Mouse (Mus musculus) forebrain, embryonic 11.5 days (tissue): Measurements from ENCODE around the gene Slc5a2. TPM values are rescaled to one million over a fixed set of nuclear protein-coding genes. Genes with fewer than 3 reads are reported as not detected.

Source experiments
- ATAC-seq: fragments of 200-750 bp; cut with Nextera tagmentation; replicated peaks from 2 replicates; pipeline ENCODE4 v1.8.0; 2017; ENCODE audit warnings: moderate TSS enrichment; ENCODE audit not compliant: low FRiP score
- DNase-seq: peaks from one replicate; pipeline ENCODE4 v3.0.0-alpha.2; 2017; ENCODE audit warnings: low spot score
- H3K27ac ChIP-seq: fragments of 300-500 bp; sonication (generic); 2 replicates; pipeline ENCODE4 v1.5.1; 2014; ENCODE audit warnings: low read depth, low read length
- H3K27me3 ChIP-seq: fragments of 300-500 bp; sonication (generic); 2 replicates; pipeline ENCODE4 v1.6.1; 2014; ENCODE audit warnings: mild to moderate bottlenecking, low read length, mixed read lengths; ENCODE audit not compliant: control insufficient read depth, insufficient read depth
- H3K36me3 ChIP-seq: fragments of 300-500 bp; sonication (generic); 2 replicates; pipeline ENCODE4 v1.6.1; 2014; ENCODE audit warnings: mild to moderate bottlenecking, low read length, moderate library complexity, mixed read lengths; ENCODE audit not compliant: control insufficient read depth, insufficient read depth
- H3K4me1 ChIP-seq: fragments of 300-500 bp; sonication (generic); replicated peaks from 2 replicates; pipeline ENCODE4 v1.6.1; 2014; ENCODE audit warnings: low read length, mixed read lengths; ENCODE audit not compliant: control insufficient read depth, insufficient read depth
- H3K4me2 ChIP-seq: fragments of 300-500 bp; sonication (generic); 2 replicates; pipeline ENCODE4 v1.6.1; 2014; ENCODE audit warnings: low read depth, mild to moderate bottlenecking, low read length, moderate library complexity, mixed read lengths; ENCODE audit not compliant: severe bottlenecking
- H3K4me3 ChIP-seq: fragments of 300-500 bp; sonication (generic); 2 replicates; pipeline ENCODE4 v1.5.1; 2014; ENCODE audit warnings: low read depth, low read length
- H3K9ac ChIP-seq: fragments of 300-500 bp; sonication (generic); 2 replicates; pipeline ENCODE4 v1.6.1; 2014; ENCODE audit warnings: low read length
- H3K9me3 ChIP-seq: fragments of 300-500 bp; sonication (generic); 2 replicates; pipeline ENCODE4 v1.6.1; 2016; ENCODE audit warnings: low read length, mixed read lengths; ENCODE audit not compliant: control insufficient read depth
- WGBS: fragments of 180-500 bp; shearing (Covaris S2); extraction: QIAGEN DNeasy Blood & Tissue Kit; methylation state at CpG from one replicate; pipeline ENCODE4 v1.1.7; 2014; 5-methylcytosine and 5-hydroxymethylcytosine counted together
- polyA plus RNA-seq: library from polyadenylated mRNA; unstranded; fragments of >200 nt; fragmentation: Nextera tagmentation; extraction: Ambion mirVana; gene quantifications from 2 replicates; pipeline ENCODE4 v1.2.1, GENCODE M21; 2014

Slc5a2 gene
- polyA plus RNA-seq, 1 experiment from 2014 or later: 0.35 TPM

DNA sequence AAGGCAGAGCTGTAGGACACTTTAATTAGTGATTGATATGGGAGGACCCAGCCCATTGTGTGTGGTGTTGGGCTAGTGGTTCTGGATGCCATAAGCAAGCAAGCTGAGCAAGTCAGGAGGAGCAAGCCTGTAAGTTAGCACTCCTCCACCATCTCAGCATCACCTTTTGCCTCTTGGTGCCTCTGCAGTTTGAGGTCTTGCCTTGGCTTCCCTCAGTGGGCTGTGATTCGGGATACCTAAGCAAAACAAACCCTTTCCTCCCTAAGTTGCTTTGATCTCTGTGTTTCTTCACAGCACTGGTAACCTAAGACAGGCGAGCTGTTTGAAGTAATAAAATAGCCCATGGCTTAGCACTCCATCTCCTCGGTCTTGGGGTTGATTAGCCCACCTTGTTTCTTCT lies 45.8 kb downstream of the Slc5a2 start:
- no peak for ATAC-seq
- Histone ChIP-seq H3K9me3 (no peaks in the 10 kb centered on the region), H3K36me3 (no peaks in the 10 kb centered on the region), H3K4me1 (no peaks in the 10 kb centered on the region), H3K9ac (no peak overlapping the region), H3K4me3 (no peak overlapping the region), H3K27me3 (no peaks in the 10 kb centered on the region), H3K4me2 (no peak overlapping the region), H3K27ac (no peak overlapping the region)
- WGBS: 74% methylated on average over 3 of the region's 3 CpGs
- DNase-seq: no peak

GRCm38 (mm10) chr7:128311811-128312210 lies 46.4 kb downstream of the Slc5a2 start:
- no peaks in the 10 kb centered on the region for H3K9me3 ChIP-seq
- H3K4me3 ChIP-seq: no peak overlapping the region
- DNase-seq (no peak), ATAC-seq (no peak)
- 82% methylated on average over 8 of the region's 8 CpGs for WGBS
- no peaks in the 10 kb centered on the region for H3K27me3 ChIP-seq
- H3K4me1 ChIP-seq: no peaks in the 10 kb centered on the region
- H3K4me2 ChIP-seq: no peak overlapping the region
- no peak overlapping the region for H3K27ac ChIP-seq
- H3K9ac ChIP-seq: no peak overlapping the region
- no peaks in the 10 kb centered on the region for H3K36me3 ChIP-seq

- no peak overlapping the region for H3K4me2 ChIP-seq
- H3K36me3 ChIP-seq: no peaks in the 10 kb centered on the region
- H3K9ac ChIP-seq: no peak overlapping the region
- no peaks in the 10 kb centered on the region for H3K9me3 ChIP-seq
- no peak for DNase-seq
- H3K4me1 ChIP-seq: no peaks in the 10 kb centered on the region
- no peak overlapping the region for H3K27ac ChIP-seq
- H3K27me3 ChIP-seq: no peaks in the 10 kb centered on the region
- WGBS: 74% methylated on average over 13 of the region's 13 CpGs
- no peak overlapping the region for H3K4me3 ChIP-seq
- no peak for ATAC-seq
Measured at GRCm38 (mm10) chr7:128312375-128313059, 47.1 kb downstream of the Slc5a2 start.

GRCm38 (mm10) chr7:128313601-128314000 lies 48.1 kb downstream of the Slc5a2 start:
- no peak for ATAC-seq

DNA sequence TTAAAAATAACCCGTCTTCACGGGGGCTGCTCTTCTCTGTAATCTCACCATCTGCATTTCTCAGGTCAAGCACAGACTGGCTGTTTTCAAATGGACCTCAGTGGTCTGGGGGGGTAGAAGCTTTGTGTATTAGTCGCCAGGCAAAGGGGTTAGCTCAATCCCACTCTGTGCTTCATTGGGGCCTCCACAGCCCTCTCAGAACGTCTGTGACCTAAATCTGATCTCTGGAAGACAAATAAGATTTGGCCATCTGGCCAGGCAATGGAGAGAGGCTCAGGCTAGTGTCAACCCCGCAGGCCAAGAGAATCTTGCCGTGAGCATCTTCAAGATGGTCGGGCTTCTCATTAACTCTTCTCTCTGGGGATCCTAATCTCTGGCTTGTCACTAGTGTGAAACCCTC lies 49.0 kb downstream of the Slc5a2 start:
- Histone ChIP-seq H3K9ac (no peak overlapping the region), H3K4me2 (no peak overlapping the region), H3K27me3 (no peaks in the 10 kb centered on the region), H3K4me1 (no peaks in the 10 kb centered on the region), H3K27ac (no peak overlapping the region), H3K36me3 (no peaks in the 10 kb centered on the region), H3K9me3 (no peaks in the 10 kb centered on the region), H3K4me3 (no peak overlapping the region)
- DNase-seq (no peak), ATAC-seq (no peak)
- 84% methylated on average over 7 of the region's 7 CpGs for WGBS

More at GRCm38 (mm10) chr7:128313601-128314000, 48.1 kb downstream of the Slc5a2 start:
- DNase-seq: no peak
- Histone ChIP-seq H3K9ac (no peak overlapping the region), H3K27me3 (no peaks in the 10 kb centered on the region), H3K4me1 (no peaks in the 10 kb centered on the region), H3K4me3 (no peak overlapping the region), H3K36me3 (no peaks in the 10 kb centered on the region), H3K9me3 (no peaks in the 10 kb centered on the region), H3K27ac (no peak overlapping the region), H3K4me2 (no peak overlapping the region)
- 83% methylated on average over 2 of the region's 2 CpGs for WGBS

- no peaks in the 10 kb centered on the region for H3K36me3 ChIP-seq
- H3K4me1 ChIP-seq: no peaks in the 10 kb centered on the region
- WGBS: 41% methylated on average over 4 of the region's 4 CpGs
- H3K9ac ChIP-seq: no peak overlapping the region
- no peak overlapping the region for H3K4me3 ChIP-seq
- DNase-seq (no peak), ATAC-seq (no peak)
- H3K27me3 ChIP-seq: no peaks in the 10 kb centered on the region
- H3K9me3 ChIP-seq: no peaks in the 10 kb centered on the region
- no peak overlapping the region for H3K27ac ChIP-seq
- no peak overlapping the region for H3K4me2 ChIP-seq
Measured at GRCm38 (mm10) chr7:128317011-128317410, 51.6 kb downstream of the Slc5a2 start.

GRCm38 (mm10) chr7:128319140-128319539 lies 53.7 kb downstream of the Slc5a2 start:
- no peak overlapping the region for H3K9ac ChIP-seq
- no peaks in the 10 kb centered on the region for H3K27me3 ChIP-seq
- no peaks in the 10 kb centered on the region for H3K36me3 ChIP-seq
- WGBS: 91% methylated on average over 7 of the region's 7 CpGs
- H3K27ac ChIP-seq: no peak overlapping the region
- H3K4me1 ChIP-seq: no peaks in the 10 kb centered on the region
- no peak overlapping the region for H3K4me3 ChIP-seq
- no peak for ATAC-seq
- no peaks in the 10 kb centered on the region for H3K9me3 ChIP-seq
- H3K4me2 ChIP-seq: no peak overlapping the region
- DNase-seq: no peak

GRCm38 (mm10) chr7:128320219-128320816 lies 54.9 kb downstream of the Slc5a2 start:
- H3K27me3 ChIP-seq: no peaks in the 10 kb centered on the region
- no peaks in the 10 kb centered on the region for H3K36me3 ChIP-seq
- no peak for ATAC-seq
- no peak overlapping the region for H3K9ac ChIP-seq
- no peaks in the 10 kb centered on the region for H3K9me3 ChIP-seq
- WGBS: 90% methylated on average over 2 of the region's 2 CpGs
- no peak for DNase-seq
- no peak overlapping the region for H3K27ac ChIP-seq
- H3K4me2 ChIP-seq: no peak overlapping the region
- no peak overlapping the region for H3K4me3 ChIP-seq
- H3K4me1 ChIP-seq: no peaks in the 10 kb centered on the region

DNA sequence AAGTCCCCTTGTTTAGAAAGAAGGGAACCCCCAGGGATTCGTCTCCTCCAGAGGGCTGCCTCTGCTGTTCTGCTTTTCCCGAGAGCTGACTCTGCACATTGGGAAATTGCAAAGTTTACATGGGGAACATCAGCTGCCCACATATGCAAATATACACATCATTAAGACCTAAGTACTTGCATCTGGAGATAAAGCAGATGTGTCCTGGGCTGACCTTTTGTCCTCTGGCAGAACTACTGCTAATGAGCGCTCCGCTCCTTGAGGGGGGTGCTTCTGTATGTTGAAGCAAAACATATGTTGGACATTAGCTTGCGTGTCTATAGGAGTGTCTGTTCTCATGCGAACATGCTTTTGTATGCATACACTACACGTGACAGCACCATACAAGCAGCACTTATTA lies 55.8 kb downstream of the Slc5a2 start:
- Histone ChIP-seq H3K27me3 (no peaks in the 10 kb centered on the region), H3K9ac (no peak overlapping the region), H3K36me3 (no peaks in the 10 kb centered on the region), H3K4me3 (no peak overlapping the region), H3K27ac (no peak overlapping the region), H3K9me3 (no peaks in the 10 kb centered on the region), H3K4me2 (no peak overlapping the region), H3K4me1 (no peaks in the 10 kb centered on the region)
- 82% methylated on average over 7 of the region's 7 CpGs for WGBS
- no peak for DNase-seq
- no peak for ATAC-seq
